Mouse (Mus musculus) right cerebral cortex, adult 18-20 months (tissue): ENCODE measurements around the gene Cnih2.
A peak's percentile ranks its signal among the peaks of the same experiment; 100 is the strongest.

Source experiments
- DNase-seq: peaks from one replicate; pipeline ENCODE4 v3.0.0; 2022; ENCODE audit warnings: mixed read lengths

Cnih2 gene

DNA sequence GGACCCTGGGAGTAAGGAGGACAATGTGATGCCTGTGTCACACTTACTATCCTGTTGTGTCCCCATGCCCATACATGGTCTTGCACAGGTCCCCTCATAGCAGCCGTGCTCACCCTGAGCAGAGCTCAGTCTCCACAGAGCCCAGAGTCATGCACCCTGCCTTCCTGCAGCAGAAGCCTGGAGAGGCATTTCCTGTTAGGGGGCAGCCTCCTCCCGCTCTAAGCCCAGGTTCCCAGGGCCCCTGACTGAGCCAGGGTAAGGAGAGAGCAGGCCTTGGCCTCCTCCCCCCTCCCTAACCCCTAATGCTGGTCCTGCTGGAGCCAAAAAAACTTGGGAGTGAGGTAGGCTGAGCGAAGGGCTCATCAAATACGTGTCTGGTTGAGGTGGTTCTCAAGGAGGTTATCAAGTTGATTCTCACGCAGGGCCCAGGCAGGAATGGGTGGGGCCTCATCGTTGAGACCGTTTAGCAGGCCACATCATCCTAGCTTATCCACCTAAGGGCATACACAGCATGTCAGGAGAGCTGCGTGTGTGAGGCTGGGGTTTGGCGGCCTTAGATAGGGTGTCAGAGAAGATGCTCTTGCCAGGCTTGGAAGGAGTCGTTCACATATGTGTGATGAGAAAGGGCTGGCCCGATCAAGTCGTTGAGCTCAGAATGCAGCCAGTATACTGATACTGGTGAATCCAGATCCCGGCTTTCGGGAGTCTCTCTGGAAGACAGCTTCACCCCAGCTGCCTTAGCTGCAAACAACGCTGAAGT is 31.1 kb downstream of the Cnih2 start:
- DNase-seq, result no peak

DNA sequence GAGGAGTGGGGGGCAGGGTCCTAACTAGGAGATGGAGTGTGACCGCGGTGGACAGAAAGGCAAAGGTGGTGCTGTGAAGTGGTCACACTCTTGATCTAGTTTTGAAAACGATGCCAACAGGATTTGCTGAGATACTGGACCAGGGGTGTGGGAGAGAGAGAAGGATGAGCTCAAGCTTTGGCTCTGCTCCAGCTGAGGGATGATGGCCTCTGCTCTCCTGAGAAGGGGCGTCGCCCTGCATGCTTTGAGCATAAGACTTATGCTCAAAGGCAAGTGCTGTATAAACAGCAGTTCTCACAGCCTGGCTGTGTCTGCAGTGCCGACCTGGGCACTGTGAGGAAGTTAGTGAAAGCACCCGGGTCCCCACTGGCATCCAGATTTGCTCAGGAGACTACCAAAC is 33.2 kb downstream of the Cnih2 start:
- DNase-seq, result no peak

DNA sequence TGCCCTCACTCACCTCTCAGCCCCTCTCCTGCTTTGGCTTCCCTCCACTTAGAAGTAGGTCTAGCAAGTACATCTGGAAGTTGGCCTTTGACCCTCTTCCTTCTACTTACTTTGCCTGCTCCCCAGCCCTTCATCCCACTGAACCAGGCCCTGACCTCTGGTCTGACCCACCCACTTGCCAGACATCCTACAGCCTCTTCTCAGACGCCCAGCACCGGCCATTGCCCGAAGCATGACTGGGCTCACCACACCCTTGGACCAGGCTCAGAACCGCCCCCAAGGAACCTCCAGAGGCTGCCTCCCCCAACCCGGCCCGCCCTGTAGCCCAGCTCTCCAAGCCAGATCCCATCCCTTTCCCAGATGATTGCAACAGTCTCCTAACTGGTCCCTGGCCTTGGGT is 35.9 kb downstream of the Cnih2 start:
- no peak for DNase-seq

DNA sequence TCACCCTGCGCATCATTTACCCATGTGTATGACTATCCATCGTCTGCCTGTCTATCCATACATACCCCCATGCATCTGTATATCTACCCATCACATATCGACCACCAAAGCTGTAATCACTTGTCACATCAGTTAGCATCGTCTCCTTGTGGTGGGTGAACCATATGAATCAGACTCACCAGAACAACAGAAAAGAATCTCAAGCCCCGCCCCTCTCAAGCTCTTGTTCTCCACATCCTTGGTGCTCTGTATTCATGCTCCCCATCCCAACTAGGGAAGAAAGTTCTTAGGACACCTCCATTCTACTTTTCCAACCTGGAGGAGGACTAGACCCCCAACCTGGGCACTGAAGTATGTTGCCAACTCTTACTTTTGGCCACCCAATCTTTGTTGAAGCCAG is 36.3 kb downstream of the Cnih2 start:
- DNase-seq, result no peak

DNA sequence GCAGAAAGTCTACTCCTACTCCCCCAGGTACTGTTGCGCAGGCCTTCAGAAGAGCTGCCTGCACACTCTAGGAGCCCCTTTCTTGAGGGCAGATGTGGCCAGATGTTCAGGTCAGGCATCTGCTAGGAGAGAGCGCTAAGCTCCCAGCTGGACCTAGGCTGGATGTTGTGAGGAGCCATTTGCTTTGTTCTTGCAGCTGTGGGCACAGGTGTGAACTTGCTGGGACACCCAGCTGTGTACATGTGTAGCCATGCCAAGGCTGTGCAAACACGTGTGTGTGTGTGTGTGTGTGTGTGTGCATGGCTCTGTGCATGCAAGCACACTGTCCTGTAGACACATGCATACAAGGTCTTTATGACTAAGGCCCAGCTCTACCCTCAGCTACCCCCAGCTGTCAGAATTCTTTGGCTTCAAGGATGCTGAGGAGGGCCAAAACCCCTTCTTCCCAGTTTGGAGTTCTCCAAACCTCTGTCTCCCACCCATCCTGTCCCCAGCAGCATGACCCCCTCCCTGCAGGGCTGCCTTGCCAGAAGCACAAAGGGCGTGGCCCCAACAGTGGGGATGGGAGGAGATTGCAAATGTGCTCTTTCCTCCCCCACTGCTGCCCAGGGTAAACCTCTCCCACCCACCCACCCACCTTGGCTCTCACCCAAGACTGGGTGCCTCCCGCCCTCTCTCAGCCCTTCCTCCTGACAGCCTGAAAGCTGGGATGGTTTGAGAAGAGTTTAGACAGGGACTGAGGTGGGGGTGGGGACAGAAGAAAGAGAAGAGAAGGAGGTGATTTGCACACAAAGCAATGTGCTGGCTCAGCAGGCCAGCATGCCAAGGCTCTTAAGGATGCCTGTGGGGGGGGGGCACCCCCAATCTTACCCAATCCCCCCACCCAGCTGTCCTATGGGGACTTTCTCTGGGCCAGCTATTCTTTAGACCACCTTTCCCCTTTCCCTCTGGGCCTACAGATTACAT is 37.7 kb downstream of the Cnih2 start:
- DNase-seq, result no peak

DNA sequence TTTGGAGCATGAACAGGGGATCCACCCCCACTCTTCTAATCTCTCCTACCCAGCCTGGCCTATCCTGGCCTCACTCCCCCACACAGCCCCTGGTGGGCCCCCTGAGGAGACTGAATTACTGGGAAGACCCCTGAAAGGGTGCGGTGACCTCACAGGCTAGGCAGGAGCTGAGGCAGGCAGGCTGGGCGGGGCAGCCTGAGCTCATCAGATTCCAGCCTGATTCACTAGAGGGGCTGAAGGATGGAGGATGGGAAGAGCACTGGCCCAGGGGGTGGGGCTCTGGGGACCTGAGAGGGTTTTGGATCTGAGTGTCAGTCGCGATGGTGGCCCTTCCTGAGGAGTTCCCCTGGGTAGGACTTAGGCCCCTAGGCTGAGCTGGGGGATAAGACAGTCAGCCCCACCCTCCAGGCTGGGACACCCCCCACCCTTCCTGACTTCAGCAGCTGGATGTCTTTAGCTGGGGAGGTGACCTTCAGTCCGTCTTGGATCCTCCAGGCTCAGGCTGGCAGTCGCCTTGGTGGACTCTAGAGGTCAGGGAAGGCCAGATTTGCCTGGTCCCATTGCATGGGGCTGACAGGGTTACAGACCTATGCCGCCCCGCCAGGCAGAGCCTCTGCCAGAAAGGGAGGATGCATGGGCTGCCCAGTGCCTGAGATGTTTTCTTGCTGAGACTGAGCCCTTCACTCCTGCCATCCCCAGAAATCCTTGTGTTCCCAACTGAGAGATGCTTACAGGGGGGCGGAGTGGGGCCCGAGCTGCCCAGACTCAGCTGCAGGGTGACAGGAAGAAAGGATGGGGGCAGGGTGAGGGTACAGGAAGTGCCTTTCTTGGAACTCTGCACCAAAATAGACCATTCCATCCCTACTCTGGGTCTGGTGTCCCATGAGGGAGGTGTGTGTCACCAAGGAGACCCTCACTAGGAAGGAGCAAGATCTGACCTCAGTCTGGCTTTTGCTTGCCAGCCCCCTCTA is 39.2 kb downstream of the Cnih2 start:
- DNase-seq, result no peak

DNA sequence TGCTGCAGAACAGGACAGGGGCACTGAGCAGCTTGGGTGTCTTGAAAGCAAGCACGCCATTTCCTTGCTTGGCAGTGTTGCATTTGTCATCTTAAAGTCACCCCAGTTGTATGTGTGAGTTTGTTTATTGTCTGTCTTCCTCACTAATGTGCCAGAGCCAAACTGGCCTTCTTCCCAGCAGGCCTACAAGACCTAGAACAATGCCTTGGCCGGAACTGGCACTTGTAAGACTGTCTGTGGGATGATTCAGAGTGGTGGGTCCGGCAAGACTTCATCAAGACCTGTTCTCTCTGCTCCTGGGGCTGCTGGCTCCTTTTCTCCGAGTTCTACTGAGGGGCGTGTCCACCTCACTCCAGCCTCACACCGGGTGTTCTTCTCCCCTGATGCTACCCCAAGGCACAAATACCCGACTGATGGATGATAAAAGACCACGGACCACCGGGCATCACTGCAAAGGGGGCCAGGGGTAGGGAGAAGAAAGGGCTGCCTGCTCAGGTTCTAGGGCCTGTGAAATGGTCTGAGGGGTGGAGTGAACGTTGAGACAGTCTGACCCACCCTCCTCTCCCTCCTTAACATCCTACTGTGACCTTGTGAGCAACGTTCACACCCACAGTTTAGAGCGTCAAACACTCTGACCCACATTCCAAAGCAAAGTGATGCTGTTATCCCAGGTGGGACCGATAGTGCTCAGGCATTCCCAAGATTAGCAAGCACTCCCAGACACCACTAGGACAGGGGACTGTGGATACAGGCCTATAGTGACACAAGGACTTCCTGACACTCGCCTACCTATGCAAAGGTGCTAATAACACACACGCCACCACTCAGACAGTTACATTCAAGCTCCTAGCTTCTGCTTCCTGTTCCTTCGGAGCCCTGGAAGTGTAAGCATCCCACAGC is 40.2 kb downstream of the Cnih2 start:
- DNase-seq, result no peak

DNA sequence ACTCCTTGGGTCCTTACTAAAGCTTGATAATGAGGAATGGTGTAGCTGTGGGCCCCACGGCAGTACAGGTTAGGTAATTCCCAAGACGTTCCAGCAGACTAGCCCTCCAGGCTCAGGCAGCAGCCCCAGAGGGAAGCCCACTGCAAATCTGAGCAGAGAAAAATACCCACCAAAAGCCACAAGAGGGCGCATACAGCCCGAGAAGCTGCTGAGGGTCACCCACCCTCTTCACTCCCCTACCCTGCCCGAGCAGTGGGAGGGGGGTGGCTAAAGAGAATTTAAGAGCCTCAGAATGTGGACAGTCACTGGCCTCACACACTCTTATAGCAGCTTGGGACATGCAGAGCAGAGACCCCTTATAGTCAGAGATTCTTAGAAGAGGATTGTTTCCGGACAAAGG is 42.1 kb downstream of the Cnih2 start:
- DNase-seq, result no peak

DNA sequence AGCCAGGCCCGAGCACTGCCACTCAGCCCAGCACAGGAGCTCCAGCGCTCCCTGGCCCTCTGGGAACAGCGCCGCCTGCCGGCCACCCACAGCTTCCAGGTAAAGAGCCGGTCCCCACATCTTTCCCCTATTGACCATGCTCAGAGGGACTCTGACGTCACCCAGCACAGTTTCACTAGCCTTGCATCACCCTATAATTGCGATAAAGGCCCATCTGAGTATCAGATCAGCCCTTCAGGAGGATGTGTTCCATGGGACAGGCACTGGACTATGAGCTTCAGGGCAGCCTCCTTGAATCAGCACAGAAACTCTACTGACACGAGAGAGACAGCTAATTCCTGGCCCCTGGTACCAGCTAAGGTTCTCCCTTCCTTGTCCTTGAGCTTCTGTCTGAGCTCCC is 44.4 kb downstream of the Cnih2 start:
- peak; percentile 65 for DNase-seq

DNA sequence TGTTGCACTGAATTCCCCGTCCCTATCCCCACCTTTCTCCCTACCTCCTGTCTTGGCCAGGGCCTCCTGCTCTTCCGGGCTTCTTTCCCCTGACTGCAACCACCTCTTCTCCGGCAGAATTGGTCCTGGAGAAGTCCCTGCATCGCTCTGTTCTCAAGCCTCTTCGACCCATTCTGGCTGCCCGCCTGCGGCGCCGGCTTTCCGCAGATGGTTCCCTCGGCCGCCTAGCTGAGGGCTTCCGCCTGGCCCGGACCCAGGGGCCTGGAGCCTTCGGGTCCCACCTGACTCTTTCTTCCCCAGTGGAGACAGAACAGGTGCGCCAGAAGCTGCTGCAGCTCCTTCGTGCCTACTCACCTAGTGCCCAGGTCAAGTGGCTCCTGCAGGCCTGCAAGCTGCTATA is 45.5 kb downstream of the Cnih2 start:
- no peak for DNase-seq

DNA sequence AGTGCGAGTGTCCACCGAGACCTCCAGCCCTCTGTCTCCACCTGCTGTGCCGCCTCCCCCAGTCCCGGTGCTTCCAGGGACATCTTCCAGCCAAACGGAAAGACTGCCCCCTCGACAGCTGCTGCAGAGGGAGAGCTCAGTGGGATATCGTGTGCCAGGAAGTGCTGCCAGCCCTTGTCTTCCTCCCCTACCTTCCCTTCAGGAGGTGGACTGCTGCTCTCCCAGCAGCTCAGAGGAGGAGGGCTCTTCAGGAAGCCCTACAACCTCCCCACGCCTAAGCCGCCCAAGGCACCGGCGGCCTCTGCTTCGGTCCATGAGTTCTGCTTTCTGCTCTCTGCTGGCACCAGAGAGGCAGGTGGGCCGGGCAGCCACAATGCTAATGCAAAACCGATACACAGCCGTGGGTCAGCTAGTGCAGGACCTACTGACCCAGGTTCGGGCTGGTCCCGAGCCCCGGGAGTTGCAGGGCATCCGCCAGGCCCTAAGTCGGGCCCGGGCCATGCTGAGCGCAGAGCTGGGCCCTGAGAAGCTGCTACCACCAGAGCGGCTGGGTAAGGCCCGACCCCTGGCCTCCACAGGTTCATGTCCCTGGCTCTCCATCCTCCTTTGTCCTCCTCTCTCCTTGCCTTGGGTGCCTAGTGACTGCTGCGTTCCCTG is 46.0 kb downstream of the Cnih2 start:
- DNase-seq, result peak; percentile 83

DNA sequence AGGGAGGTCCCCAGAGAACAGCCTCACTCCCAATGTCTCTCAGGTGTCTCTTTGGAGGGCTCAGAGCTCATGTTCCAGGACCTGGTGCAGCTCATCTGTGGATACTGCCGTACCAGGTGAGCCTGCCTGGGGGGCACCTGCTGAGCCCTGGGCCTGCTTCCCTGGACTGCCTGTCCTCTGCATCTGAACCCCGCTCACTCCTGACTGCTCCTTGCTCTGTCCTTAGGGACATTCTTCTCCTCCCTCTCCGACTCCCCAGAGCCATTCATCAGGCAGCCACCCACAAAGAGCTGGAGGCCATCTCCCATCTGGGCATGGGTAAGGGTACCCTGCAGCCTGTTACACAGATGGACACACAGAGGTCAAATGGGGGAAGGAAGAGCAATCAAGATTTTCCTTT is 46.8 kb downstream of the Cnih2 start:
- DNase-seq, result no peak

DNA sequence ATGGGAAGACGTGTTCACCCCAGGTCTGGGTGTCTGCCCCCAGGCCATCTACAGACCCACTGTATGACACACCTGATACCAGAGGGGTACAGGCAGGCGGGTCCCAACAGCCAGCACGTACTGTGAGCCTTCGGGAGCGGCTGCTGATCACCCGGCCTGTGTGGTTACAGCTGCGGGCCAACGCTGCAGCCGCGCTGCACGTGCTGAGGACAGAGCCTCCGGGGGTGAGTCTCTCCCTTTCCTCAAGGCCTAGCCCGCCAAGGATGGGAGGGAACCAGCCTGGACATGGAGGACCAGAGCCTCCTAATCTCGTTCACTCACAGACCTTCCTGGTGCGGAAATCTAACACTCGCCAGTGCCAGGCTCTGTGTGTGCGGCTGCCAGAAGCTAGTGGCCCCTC is 47.3 kb downstream of the Cnih2 start:
- no peak for DNase-seq

DNA sequence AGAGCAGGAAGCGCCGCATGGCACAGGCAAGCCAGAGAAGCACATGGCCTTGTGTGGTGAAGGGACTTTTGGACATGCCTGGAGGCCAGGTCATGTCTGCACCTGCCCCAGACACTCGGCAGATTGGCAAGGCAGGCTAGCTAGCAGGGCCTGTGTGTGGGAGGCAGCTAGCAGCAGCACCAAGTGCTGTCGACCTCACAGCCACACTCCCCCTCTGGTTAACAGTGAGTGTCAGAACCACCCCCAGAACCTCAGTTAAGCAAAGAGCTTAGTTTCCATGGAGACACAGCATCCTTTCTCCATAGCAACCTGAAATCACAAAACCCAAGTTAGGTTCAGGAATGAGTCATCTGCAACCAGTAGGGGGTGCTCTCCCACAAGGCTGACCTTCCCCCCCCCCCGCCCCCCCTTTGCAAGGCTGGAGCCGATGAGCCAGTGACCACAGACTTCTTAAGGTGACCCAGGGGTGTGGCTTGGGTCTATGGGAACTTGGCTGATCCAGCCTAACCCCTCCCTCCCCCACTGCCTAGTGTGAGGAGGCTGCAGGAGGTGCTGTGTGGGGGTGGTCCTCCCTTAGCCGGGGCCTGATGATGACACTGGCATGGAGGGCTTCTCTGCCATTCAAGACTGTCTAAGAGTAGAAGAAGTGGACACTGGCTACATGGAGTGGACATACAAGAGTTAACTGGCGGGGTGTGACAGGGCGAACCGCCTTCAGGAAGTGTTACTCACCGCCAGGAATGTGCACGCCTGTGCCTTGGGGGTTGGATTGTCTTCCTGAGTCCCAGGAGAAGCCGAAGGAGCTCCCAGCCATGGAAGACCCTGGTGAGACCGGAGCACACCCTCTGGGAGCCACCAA is 48.0 kb downstream of the Cnih2 start, which contains the start of gene Rin1:
Gene Rin1 (plus strand): TSS at position 435 of the 859 bp plus-strand sequence.
- peak; percentile 91 for DNase-seq

DNA sequence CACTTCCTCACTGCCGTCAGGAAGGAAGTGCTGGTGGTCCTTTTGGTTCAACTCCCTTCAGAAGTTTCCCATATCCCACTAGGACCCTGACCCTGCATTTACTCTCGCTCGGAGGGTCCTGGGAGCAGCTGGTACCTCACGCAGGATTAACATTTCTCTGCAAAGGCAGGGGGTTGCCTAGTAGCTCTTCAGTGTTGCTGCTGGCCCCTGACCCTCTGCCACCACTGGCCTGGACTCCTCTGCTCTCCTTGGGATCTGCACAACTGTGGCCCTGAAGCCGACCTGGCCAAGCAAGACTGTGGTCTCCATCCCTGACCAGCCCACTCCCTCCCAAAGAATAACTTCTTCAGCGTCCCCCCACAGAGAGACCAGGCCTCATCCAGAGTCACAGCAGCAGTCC is 49.0 kb downstream of the Cnih2 start:
- no peak for DNase-seq

DNA sequence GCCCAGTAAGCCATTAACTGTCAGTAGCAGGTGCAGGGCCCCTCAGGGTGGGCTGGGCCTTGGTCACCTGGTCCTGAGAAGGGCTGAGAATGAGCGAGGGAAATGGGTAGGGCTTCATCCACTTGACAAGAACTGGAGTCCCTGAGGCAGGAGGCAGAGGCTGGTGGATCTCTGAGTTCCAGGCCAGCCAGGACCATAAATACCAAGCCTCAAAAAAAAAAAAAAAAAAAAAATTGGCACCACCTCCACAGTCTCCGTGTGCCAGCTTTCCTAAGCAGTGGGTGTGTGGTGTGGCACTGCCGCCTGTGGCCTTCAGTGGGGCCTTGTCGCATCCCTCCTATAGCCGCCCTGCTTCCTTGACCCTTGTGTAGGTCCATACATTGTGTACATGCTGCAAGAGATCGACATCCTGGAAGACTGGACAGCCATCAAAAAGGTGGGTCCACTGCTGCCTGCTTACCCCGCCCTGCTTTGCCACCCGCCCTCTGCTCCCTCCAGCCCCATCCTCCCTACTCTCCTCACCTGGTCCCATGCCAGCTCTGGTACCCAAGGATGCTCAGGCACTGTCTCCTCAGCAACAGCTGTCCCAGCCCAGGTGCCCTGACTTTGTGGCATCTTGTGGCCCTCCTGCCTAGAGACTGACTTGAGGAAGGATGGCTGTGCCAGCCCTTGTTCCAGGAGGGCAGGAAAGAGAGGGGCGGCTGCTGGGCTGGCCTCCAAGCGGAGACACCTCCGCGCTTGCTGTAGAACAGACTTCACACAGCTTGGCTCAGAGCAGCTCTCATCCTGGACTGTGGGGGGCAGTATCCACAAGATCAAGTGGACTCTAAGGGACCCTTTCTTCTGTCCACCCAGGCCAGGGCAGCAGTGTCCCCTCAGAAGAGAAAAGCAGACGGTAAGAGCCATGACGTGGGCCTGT is 49.9 kb downstream of the Cnih2 start:
- DNase-seq, result peak; percentile 86

DNA sequence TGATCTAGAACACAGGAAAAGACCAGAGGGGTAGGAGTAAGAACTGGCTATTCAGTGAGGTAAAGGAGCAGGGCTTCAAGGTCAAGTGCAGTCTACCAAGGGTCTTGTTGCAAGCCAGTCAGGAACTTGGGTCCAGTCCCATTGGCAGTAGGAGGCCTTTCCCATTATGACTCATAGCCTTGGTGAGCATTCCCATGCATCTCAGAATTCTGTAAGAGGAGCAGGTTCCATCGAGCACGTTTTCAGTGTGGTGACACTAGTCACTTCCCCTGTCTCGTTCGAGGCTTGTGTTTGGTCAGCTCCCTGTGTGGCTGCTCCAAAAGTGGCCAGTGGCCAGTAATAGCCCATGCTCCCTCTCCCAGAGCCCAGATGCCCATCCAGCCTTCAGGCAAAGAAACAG is 52.8 kb downstream of the Cnih2 start:
- no peak for DNase-seq
